Mouse (Mus musculus): ENCODE data around the gene BC048562.

The BC048562 gene

DNA sequence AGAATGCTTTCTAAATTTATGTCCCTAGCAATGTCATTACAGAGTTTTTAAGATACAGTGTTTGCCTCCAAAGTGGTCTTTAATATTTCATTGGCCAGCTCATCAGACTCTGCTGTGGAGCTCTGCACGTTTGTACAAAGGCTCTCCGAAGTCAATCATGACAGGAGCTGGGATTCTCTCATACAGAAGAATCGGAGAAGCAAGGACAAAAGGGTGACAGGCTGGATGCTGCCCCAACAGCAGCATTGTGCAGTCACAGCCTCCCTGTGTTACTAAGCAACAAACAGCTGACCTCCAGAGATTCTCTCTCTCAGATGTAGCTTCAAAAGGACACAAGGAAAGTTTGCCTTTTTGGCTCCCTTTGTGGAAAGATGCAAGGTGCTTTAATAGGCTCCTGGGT lies at the start of gene BC048562:
TSS of gene BC048562 (plus strand) at position 301 of the 400 bp plus-strand sequence.
- DNase-seq (ENCODE audit: low spot score) = no peak

DNA sequence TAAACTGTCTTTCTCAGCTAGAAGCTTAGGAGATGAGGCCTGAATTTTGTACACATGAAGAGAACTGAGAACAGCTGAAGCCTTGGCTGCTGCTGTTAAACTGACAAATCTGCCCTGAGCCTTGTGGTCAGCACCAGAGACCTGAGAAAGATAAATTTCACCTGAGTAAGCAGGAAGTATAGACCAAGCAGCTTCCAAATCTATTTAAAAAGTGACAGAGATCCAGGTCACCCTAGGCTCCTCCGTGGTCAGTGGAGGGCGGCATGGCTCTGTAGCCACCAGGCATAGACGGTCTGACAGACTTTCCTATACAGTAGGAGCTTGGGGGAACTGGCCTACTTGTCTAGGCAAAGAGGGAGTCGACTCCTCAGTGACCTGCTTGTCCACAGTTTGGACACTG lies 49.5 kb upstream of the BC048562 start:
- no peak for DNase-seq (ENCODE audit: low spot score)

DNA sequence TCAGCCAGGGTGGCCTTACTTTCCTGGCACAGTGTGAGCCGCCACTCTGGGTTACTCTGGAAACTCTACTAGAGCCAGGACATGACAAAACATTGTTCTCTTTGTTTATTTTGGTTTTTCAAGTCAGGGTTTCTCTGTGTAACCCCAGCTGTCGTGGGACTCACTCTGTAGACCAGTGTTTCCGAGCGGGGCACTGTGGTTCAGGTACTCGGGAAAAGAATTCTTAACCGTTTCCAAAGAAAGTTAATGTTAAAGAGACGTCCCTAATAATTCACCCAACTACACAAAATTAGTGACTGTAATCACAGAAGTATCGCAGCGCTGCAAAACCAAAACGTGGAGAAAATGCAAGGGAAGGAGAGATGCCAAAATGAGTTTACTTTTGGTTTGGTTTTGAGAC lies 47.7 kb upstream of the BC048562 start:
- no peak for DNase-seq (ENCODE audit: low spot score)

DNA sequence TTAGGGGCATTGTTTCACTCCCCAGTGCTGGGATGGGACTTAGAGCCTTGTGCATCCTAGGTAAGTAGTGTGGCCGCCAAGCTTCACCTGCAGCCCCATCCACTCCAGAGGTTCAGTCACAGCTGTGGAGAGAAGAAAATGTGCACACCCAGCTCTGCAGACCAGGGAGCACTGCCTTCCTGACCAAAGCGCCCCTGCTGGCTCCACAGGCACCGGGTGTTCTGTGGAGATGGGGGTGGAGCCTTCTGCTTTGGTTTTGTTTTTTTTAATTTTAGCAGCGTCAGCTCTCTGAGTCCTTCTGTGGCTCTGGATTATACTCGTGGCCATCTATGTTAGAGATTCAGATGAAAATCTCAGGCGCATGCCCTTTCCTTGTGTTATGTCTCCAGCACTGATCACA lies 47.1 kb upstream of the BC048562 start:
- DNase-seq (ENCODE audit: low spot score) = no peak

DNA sequence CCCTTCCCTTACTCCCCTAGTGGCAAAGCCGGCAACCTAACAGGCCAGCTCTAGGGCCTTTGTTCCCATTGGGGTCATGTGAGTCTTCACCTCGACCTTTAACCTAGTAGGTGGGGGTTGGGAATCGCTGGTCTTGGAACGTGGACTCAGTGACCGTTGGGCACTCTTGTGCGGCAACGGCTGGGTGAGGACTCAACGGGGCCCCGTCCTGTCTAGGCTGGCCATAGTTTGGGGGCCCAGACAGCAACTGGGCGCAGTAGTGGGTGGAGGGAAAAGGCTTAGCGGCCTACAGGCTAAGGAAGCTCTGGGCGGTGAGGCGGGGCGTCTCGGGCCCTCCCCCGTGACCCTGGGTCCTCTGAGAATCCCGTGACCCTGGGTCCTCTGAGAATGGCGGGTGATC lies 43.6 kb upstream of the BC048562 start, which contains the start of gene 1700102P08Rik:
TSS of gene 1700102P08Rik (plus strand) at position 130 of the 400 bp plus-strand sequence.
- DNase-seq (ENCODE audit: low spot score) = peak; percentile 11

DNA sequence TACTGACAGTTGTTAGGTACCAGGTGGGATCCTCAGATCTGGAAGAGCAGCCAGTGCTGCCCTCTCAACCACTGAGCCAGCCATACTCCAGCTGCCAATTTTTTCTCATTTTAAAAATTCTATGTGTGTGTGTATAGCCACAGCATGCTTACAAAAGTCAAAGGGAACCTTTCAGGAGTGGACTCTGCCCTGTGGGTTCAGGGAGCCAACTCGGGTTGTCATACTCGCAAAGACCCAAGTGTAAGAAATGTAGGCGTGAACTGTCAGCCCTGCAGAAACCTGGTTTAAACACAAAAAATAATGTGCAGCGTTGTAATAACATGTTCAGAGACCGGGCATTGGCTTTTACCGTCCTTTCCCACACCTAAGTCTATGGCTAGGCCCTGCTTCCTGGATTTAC lies 42.1 kb upstream of the BC048562 start:
- DNase-seq (ENCODE audit: low spot score) = no peak

DNA sequence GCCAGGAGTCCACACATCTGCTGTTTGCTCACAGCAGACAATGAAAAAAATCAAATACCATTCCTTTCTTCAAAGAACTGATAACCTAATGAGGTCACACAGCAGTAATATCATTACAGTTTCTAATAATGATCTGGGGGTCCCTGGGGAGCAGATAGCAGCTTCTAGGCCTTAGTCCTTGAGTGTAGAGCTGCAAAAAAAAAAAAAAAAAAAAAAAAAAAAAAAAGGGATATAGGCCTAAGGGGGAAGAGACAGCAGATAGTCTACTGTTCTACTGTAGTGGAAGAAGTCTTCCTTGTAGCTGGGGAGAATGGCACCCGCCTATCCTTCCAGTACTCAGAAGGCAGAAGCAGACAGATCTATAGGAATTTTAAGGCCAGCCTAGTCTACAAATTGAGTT lies 40.9 kb upstream of the BC048562 start:
- no peak for DNase-seq (ENCODE audit: low spot score)

DNA sequence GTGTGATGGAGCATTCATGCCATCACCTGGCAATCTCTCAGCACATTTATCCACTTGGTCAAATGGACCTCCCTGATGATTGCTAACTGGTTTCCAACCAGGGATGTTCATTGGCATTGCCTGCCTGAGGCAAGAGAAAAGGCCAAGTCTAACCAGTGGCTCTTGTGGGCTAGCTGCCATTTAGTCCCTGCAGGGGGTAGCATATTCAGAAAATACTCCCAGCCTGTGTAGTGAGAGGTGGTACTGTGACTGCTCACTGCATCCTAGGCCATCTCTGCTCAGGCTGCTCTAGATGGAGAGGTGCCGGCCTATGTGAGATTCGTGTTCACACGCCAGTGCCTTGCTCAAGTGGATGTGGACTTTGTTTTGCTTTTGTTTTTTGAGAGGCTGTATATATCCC lies 38.0 kb upstream of the BC048562 start:
- DNase-seq (ENCODE audit: low spot score) = no peak

DNA sequence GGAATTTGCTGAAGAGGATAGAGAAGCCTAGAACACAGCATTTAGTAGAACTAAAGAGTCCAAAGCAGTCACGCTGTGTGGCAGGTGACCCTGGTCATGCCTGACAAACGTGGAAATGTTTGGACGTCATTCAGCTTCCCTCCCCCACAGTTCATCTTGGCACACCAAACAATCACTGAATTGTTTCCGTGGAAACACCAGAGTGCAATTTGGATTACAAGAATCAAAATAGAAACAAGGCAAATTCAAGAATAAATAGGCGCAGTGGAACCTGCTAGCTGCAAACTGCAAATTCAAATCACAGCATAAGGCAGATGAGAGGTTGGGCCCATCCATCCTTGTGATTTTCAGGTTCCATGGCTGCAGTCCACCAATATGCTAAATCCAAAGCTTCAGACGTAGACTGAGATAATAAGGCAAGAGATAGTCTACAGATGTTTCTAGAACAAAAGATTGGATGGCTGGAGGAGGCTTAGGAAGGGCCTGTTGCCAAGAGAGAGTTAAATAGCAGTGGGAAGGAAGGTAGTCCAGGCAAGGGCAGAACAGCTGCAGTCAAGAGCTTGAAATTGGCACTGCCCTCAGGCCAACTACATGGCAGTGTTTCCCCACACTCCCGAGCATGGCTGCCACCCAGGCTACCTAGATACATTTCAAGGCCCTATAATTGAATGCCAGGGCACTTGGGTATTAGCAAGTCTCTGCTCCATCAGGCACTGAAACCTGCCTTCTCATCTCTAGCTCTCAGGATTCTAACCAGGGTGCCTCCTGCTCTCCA lies 34.9 kb upstream of the BC048562 start:
- DNase-seq (ENCODE audit: low spot score) = no peak

DNA sequence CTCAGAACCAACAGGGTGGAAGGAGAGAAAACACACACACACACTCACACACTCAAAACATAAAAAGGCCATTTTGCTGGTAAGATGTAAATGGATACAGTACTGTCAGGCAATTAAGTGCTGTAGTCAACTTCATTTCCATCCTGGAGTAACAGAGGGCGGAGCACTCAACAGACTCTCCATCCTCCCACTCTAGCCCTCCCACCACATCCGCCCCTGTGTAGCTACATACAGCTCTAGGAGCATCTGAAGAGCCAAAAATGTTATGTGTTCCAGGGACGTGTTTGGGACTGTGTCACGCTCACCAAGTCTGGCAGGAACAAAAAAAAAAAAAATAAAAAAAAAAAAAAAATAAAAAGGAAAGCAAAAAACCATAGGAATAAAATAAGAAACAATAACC lies 33.2 kb upstream of the BC048562 start:
- no peak for DNase-seq (ENCODE audit: low spot score)

DNA sequence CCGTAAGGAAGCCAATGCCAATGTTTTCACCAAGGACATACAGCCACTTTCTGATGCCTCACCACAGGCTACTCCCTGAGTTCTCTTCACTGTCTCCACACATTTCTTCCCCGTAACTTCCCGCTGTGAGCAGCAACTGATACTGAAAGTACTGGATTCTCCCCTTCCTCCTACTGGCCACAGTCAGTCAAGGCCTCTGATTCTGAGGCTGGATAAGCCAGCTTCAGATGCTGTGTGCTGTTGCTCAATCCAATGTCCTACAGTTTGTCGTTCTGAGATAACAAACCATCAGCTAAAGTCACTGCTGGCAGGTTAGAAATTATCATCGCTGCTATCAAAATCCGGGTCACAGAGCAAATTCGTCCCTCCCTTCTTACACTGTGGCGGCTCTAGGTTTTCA lies 31.8 kb upstream of the BC048562 start:
- DNase-seq (ENCODE audit: low spot score) = no peak

DNA sequence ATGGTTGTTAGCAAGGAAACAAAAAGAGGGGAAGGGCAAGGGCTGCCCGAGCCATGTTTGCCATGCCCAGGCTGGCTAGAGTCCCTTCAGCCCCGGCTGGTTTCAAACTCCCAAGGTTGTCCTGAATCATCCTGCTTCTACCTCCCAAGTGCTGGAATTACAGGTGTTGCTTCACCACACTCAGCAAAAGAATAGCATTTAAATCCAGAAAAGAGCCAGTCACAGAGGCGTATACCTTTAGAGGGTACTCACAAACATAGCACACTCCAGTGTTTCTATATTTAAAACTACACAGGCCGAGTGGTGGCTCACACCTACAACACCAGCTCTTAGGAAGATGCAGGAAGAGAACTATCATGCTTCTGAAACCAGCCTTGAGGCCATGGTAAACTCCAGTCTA lies 26.7 kb upstream of the BC048562 start:
- DNase-seq (ENCODE audit: low spot score) = no peak

DNA sequence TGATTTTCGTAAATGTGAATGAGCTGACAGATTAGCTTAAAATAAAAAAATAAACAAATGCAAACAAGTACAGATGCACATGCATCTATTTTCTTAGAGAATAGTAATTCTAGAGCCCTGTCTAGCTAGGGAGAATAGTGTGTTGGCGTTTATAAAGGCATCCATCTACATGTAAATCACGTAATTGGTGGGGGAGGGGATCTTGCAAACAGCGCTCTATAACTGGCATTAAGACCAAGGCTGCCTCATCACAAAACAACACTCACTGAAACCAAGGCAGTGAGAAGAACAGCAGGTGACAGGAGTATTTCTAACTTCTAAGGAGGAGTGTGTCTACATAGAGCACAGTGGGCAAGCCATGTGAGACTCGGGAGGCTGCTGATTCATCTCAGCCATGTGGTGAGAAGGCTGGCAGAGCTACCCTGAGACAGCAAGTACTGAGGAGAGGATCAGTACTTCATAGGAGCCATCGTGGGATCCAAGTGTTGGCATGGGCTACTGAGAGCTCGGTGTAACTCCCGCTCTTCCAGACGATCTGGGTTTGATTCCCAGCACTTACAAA lies 24.8 kb upstream of the BC048562 start:
- DNase-seq (ENCODE audit: low spot score) = no peak

DNA sequence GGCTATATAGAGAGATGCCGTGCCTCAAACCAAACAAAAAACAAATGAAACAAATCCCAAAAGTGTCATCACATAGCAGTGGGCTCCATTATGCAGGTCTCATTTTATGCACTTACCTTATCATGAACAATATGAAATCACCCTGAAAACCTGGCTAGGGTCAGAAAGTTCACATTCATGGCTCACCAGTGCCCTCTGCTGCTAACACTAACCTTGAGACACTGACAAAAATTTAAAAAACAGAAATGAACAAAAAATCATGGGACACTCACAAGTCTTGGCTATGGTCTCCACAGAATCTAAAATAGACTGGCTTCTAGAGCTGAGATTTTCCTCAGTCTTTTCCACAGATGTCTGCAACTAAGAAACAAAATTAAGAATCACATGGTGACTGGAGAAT lies 24.1 kb upstream of the BC048562 start:
- peak; percentile 46 for DNase-seq (ENCODE audit: low spot score)

DNA sequence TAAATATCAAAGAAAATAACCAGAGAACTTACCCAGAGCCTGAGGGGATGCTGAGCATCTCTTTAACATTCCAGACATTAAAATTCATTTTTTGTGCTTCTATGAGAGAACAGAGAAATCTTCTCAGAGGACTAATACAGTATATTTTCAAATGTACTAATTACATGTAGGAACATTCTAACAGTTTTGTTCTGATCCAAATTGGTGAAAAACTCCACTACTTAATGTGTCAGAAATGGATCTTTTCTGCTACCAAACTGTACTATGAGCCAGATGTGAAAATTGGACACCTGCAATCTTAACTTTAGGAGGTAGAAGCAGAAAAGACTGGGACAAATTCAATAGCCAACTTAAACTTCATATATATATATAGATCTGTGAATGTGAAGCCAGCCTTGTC lies 7.9 kb upstream of the BC048562 start, which contains the start of gene Ccdc36:
TSS of gene Ccdc36 (minus strand) at position 101 of the 400 bp plus-strand sequence.
- DNase-seq (ENCODE audit: low spot score) = no peak

DNA sequence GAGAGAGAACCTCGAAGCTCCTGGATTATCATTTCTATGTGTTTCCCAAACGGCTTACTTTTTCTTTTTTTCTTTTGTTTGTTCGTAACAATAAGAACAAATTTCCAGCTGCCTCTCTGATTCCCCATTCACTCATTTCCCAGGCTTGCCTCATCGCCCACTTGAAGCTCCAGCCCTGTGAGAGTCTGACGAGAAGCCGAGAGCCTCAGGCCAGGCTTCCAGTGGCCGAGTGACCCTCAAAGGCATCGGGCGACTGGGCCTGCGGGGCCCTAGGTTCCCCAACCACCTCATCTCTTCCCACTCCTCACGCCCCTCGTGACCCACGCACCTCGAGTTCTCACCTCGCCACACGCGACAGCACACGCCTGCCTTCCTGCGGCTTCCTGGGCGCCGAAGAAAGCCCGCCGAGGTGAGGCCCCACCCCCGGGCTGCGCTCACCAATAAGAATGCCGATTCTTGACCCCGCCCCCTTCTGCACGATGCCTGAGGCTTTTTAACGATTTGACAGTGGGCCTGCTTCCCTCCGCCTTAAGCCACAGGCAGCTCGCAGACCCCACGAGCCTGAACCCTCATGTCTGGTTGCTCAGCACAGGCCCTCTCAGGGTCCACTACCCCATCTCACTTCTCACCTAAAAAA lies 4.7 kb upstream of the BC048562 start:
- DNase-seq (ENCODE audit: low spot score) = peak; percentile 67

DNA sequence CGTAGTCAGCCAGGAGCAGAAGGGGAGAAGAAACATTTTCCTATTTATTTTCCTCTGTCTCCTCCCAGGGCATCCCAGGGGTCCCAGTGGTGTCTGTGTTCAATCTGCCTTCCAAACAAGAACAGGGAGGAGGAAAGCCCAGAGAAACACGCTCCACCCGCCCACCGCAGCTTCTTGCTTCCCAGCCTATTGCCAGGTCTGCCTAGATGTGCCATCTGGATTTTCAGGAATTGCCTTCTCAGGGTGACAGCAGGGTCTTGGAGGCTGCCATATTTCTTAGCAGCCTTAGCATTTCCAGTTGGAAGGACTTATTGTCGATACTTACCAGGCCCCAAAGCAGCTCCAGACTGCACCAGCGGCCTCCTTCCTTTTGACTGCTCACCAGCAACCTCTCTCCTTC lies 2.9 kb downstream of the BC048562 start:
- no peak for DNase-seq (ENCODE audit: low spot score)

DNA sequence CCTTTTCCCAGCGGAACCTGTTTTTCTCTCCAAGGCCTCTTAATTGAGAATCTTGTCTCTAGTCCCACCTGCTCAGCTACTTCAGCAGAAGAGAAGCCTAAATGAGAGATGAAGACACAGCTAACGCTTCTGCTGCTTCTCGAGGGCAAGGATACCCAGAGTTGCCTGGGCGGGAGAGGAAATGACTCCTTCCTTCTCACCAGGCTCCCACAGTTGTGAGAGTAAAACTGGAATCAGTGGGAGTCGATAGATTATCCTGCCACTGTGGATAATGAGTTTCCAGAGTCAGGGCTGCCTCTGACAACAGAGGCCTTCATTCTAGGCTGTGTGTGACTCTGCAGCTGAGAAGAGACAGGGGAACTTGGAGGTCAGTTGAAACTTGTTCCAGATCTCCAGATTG lies 4.2 kb downstream of the BC048562 start:
- DNase-seq (ENCODE audit: low spot score) = no peak

DNA sequence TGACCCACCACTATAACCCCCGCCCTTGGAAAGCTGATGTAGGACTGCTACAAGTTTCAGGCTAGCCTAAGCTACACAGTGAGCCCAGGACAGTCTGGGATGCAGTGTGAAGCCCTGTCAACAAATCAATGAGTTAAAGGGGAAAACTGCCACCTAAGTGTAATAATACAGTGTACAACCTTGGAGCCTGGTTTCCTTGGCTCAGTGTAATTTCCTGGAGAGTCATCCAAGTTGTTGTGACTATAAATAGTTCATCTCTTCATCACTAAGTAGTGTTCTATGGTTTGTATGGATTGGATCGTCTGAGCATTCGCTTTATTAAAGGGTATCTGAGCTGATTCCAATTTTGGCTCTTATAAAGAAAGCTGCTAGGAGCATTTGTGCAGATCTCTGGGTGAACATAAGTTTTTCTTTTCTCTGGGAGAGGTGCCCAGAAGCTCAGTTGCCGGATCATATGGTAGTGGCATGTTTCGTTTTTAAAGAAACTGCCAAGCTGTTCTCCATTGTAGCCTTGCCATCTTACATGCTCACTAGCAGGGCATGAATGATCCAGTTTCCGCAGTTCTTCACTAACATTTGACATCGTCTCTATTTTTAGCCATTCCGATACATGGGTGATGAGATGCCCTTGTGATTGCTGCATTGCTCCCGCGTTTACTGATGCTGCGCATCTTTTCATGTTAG lies 5.1 kb downstream of the BC048562 start:
- no peak for DNase-seq (ENCODE audit: low spot score)

DNA sequence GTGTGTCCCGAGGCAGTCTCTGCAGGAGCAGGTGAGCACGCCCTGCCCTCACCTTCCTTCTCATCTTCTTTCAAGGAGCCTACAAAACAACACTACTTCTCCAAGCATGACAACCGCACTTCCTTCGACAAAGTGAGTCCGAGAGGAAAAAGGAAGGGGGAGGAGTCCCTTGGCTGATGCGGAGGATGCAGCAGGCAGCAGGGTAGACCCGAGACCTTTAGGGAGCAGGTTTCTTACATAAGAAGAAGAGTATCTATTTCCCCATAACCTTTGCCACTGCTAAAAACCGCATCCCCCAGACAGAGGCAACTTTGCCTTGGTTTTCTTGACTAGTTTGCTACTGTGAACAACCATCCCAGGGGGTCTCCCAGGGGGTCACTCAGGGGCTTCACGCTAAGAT lies 8.8 kb downstream of the BC048562 start:
- DNase-seq (ENCODE audit: low spot score) = no peak

DNA sequence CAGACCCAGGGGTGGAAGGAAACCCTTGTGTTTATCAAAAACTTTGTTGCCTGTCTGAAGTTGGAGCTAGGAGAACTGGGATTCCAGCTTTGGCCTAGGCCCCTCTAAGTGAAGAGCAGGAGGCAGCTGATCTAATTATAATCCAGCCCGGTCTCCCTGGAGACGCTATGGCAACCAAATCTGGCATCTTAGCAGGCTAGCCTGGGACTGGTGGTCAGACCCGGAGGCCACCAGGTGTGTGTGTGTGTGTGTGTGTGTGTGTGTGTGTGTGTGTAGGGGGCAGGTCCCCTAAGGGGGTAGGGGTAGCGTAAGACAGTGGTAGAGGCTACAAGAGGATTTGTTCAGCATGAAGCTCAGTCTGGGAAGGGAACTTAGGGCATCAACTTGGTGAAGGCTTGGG lies 13.6 kb downstream of the BC048562 start:
- DNase-seq (ENCODE audit: low spot score) = peak; percentile 89

DNA sequence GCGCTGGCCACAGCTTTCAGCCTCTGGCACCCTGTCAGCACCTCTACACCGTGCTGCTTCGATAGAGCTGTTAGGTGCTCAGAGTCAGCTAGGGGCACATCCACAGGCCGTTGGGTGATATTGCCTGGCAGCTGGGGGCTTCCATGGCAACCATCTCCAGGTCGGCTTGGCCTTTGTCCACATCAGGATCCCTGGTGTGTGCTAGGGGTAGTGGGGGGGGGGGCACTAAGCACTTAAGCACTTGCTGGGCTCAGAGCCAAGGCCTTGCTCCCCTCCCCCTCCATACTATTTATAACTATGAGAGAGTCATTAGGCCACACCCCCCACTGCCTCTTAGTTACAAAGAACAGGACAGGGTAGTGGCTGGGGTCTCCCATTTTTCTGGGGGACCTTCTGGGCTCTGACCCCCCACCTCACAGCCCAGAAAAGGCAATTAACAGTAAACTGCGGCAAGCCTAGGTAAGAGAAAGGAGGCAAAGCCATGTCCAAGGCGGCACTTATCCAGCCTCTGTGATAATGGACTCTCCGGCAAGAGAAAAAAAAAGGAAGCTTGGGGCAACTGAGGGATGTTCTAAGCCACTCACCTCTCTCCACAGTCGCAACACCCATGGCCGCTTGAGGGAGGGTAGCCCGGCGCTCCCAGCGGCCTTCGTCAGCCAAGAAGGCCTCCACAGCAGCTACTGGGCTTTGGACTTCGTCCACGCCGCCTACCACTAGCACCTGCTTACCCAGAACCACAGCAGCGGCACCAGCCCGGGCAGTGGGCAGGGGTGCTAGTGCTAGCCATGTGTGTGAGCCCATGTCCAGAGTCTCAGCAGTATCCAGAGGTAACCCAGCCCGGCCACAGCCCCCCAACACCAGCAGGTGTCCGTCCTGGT lies 14.2 kb downstream of the BC048562 start:
- DNase-seq (ENCODE audit: low spot score) = peak; percentile 81
